Mouse (Mus musculus) heart, postnatal 0 days (tissue): ENCODE data around the gene Apobec2. TPM values are rescaled to one million over a fixed set of nuclear protein-coding genes. Genes with fewer than 3 reads are reported as not detected.

Source experiments
- ATAC-seq: fragments of 200-750 bp; cut with Nextera tagmentation; 2 replicates; pipeline ENCODE4 v1.8.0; 2017; ENCODE audit warnings: low read depth, moderate number of reproducible peaks, moderate library complexity; ENCODE audit not compliant: insufficient read depth
- DNase-seq: peaks from one replicate; pipeline ENCODE4 v3.0.0-alpha.2; 2016; ENCODE audit warnings: low spot score
- H3K27ac ChIP-seq: fragments of 300-500 bp; sonication (generic); 2 replicates; pipeline ENCODE4 v1.5.1; 2014; ENCODE audit warnings: low read depth, mild to moderate bottlenecking
- H3K27me3 ChIP-seq: fragments of 300-500 bp; sonication (generic); 2 replicates; pipeline ENCODE4 v1.6.1; 2014; ENCODE audit warnings: low read length, mixed read lengths; ENCODE audit not compliant: control insufficient read depth, insufficient read depth
- H3K36me3 ChIP-seq: fragments of 300-500 bp; sonication (generic); replicated peaks from 2 replicates; pipeline ENCODE4 v1.6.1; 2014; ENCODE audit warnings: low read length, mixed read lengths; ENCODE audit not compliant: control insufficient read depth, insufficient read depth
- H3K4me1 ChIP-seq: fragments of 300-500 bp; sonication (generic); 2 replicates; pipeline ENCODE4 v1.6.1; 2014; ENCODE audit warnings: antibody characterized with exemption; ENCODE audit not compliant: control insufficient read depth, insufficient read depth
- H3K4me2 ChIP-seq: fragments of 300-500 bp; sonication (generic); 2 replicates; pipeline ENCODE4 v1.6.1; 2014; ENCODE audit warnings: low read depth, mild to moderate bottlenecking, low read length, moderate library complexity
- H3K4me3 ChIP-seq: fragments of 300-500 bp; sonication (generic); 2 replicates; pipeline ENCODE4 v1.5.1; 2014; ENCODE audit warnings: low read depth, low read length
- H3K9ac ChIP-seq: fragments of 300-500 bp; sonication (generic); replicated peaks from 2 replicates; pipeline ENCODE4 v1.6.1; 2014; ENCODE audit warnings: low read depth, low read length, mixed read lengths
- H3K9me3 ChIP-seq: fragments of 300-500 bp; sonication (generic); replicated peaks from 2 replicates; pipeline ENCODE4 v1.6.1; 2016; ENCODE audit warnings: low read length; ENCODE audit not compliant: control insufficient read depth
- CTCF ChIP-seq: IDR thresholded peaks from 2 replicates; pipeline ENCODE4 v1.5.1; 2016; ENCODE audit warnings: antibody characterized with exemption, control low read depth, low read depth
- EP300 ChIP-seq: IDR thresholded peaks from 2 replicates; pipeline ENCODE4 v1.6.1; 2016; ENCODE audit warnings: antibody characterized with exemption, low read depth
- WGBS: fragments of 180-500 bp; shearing (Covaris S2); extraction: QIAGEN DNeasy Blood & Tissue Kit; methylation state at CpG from one replicate; pipeline ENCODE4 v1.1.7; 2014; 5-methylcytosine and 5-hydroxymethylcytosine counted together
- polyA plus RNA-seq: library from polyadenylated mRNA; unstranded; fragments of >200 nt; fragmentation: Nextera tagmentation; extraction: Ambion mirVana; gene quantifications from 2 replicates; pipeline ENCODE4 v1.2.1, GENCODE M21; 2015
- total RNA-seq: library from RNA; depleted of rRNA; stranded (reverse); fragments of >200 nt; gene quantifications from 2 replicates; pipeline ENCODE4 v1.2.3, GENCODE M21; 2014; ENCODE audit warnings: low replicate concordance; rRNA removed

Apobec2 gene
- total and polyA plus RNA-seq, 2 experiments from 2014 or later, result 265 to 325 TPM

- H3K27me3 ChIP-seq, result no peaks in the 10 kb centered on the region
- H3K4me3 ChIP-seq, result no peak overlapping the region
- no peak overlapping the region for H3K9ac ChIP-seq
- TF ChIP-seq EP300, result no peak
- TF ChIP-seq CTCF, result no peak
- 67% methylated on average over 8 of the region's 8 CpGs for WGBS
- no peaks in the 10 kb centered on the region for H3K9me3 ChIP-seq
- H3K27ac ChIP-seq, result no peak overlapping the region
- ATAC-seq (no peak), DNase-seq (no peak)
- no peaks in the 10 kb centered on the region for H3K4me1 ChIP-seq
- H3K36me3 ChIP-seq, result no peaks in the 10 kb centered on the region
- H3K4me2 ChIP-seq, result no peak overlapping the region
These were observed 59.7 kb downstream of the Apobec2 start for GRCm38 (mm10) chr17:48372987-48373386.

DNA sequence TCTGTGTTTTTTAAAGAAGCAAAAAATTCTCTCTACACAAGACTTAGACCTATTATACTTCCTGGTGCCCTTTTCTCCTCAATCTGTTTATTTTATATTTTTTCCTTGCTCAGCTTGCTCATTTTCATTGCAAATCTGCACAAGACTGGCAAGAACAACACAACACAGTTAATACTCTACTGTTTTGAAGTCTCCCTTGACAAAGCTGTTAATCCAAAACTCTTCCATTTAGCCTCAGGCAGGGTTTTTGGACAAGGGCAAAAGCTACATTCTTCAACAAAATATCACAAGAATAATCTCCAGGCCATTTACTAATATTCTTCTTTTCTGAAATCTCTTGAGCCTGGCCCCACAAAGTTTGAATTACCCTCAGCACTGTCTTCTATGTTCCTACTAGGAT is 61.1 kb downstream of the Apobec2 start:
- Histone ChIP-seq H3K9me3 (no peaks in the 10 kb centered on the region), H3K27me3 (no peaks in the 10 kb centered on the region), H3K4me2 (no peak overlapping the region), H3K4me1 (0 out of 2 replicates have a peak, but pooled peaks cover 2% of the 10 kb centered on the region), H3K36me3 (no peaks in the 10 kb centered on the region), H3K9ac (no peak overlapping the region), H3K4me3 (no peak overlapping the region), H3K27ac (no peak overlapping the region)
- DNase-seq, result no peak
- no peak for ATAC-seq
- TF ChIP-seq CTCF, result no peak
- no peak for TF ChIP-seq EP300

Other genes starting within 250 kb of the Apobec2 start
- gene Trem1, start 200.2 kb downstream of the Apobec2 start, total RNA-seq, result 1.6 TPM in 1 of 2 replicates, not detected in the other
- 0.04 TPM in 2 replicates for gene Trem1, start 200.2 kb downstream of the Apobec2 start, polyA plus RNA-seq
- not detected in 2 replicates for gene Trem3, start 185.2 kb downstream of the Apobec2 start, total RNA-seq
- gene Trem3, start 185.2 kb downstream of the Apobec2 start, polyA plus RNA-seq, result 0.11 and 0.15 TPM in 2 replicates
- gene Treml4, start 168.6 kb downstream of the Apobec2 start, total RNA-seq, result 0.19 TPM in 1 of 2 replicates, not detected in the other
- gene Treml4, start 168.6 kb downstream of the Apobec2 start, polyA plus RNA-seq, result 0.36 and 0.44 TPM in 2 replicates
- 0.15 and 7.9 TPM in 2 replicates for gene Treml2, start 133.4 kb downstream of the Apobec2 start, total RNA-seq
- gene Treml2, start 133.4 kb downstream of the Apobec2 start, polyA plus RNA-seq, result not detected in 2 replicates
- gene B430306N03Rik, start 116.8 kb downstream of the Apobec2 start, total RNA-seq, result 0.23 and 0.31 TPM in 2 replicates
- 0.16 and 0.18 TPM in 2 replicates for gene B430306N03Rik, start 116.8 kb downstream of the Apobec2 start, polyA plus RNA-seq
- gene Trem2, start 86.5 kb downstream of the Apobec2 start, total RNA-seq, result 1.2 and 3.5 TPM in 2 replicates
- gene Trem2, start 86.5 kb downstream of the Apobec2 start, polyA plus RNA-seq, result 2.7 and 3.5 TPM in 2 replicates
- 2.9 TPM in 1 of 2 replicates, not detected in the other for gene Treml1, start 73.0 kb downstream of the Apobec2 start, total RNA-seq
- 0.44 and 0.57 TPM in 2 replicates for gene Treml1, start 73.0 kb downstream of the Apobec2 start, polyA plus RNA-seq
- gene Nfya, start 23.0 kb downstream of the Apobec2 start, total RNA-seq, result 19.0 and 27.4 TPM in 2 replicates
- gene Nfya, start 23.0 kb downstream of the Apobec2 start, polyA plus RNA-seq, result 4.7 and 5.5 TPM in 2 replicates
- gene Oard1, start 22.9 kb downstream of the Apobec2 start, total RNA-seq, result 7.1 and 12.9 TPM in 2 replicates
- 30.3 and 31.4 TPM in 2 replicates for gene Oard1, start 22.9 kb downstream of the Apobec2 start, polyA plus RNA-seq
- gene Tspo2, start 18.6 kb upstream of the Apobec2 start, total RNA-seq, result not detected in 2 replicates
- 0.63 and 0.75 TPM in 2 replicates for gene Tspo2, start 18.6 kb upstream of the Apobec2 start, polyA plus RNA-seq
- gene Unc5cl, start 22.0 kb upstream of the Apobec2 start, total RNA-seq, result 1.4 TPM in 1 of 2 replicates, not detected in the other
- gene Unc5cl, start 22.0 kb upstream of the Apobec2 start, polyA plus RNA-seq, result 0.14 TPM in 1 of 2 replicates, not detected in the other